Mouse (Mus musculus) left cerebral cortex, postnatal 36 days (tissue): Measurements from ENCODE around the gene Gria1. TPM values are rescaled to one million over a fixed set of nuclear protein-coding genes. Genes with fewer than 3 reads are reported as not detected.

Experiments used
- DNase-seq, 2 experiments: peaks; one replicate each; pipeline ENCODE4 v3.0.0; 2021 to 2022; ENCODE audit warnings: low spot score in 2 of 2, mixed read lengths in 1 of 2
- intact Hi-C: fragments of 180-260 bp; cut with DNase I; formaldehyde crosslinking; loops from one replicate; pipeline ENCODE4 v1.15.1; 2025
- total RNA-seq, 2 experiments: library from RNA; stranded (reverse); gene quantifications; 2 replicates each; pipeline ENCODE4 v1.2.3; 2021

Gria1 gene
- total RNA-seq, 2 experiments from 2014 or later, result 206 to 232 TPM

- intact Hi-C loops, result no loop called here
- no peak for DNase-seq
Measured at GRCm38 (mm10) chr11:57154998-57155397, 143.8 kb downstream of the Gria1 start.

GRCm38 (mm10) chr11:57159412-57159811 lies 148.2 kb downstream of the Gria1 start:
- no peak for DNase-seq
- intact Hi-C loops, result no loop called here

GRCm38 (mm10) chr11:57160076-57160475 lies 148.9 kb downstream of the Gria1 start:
- intact Hi-C loops, result no loop called here
- DNase-seq, result no peak

DNA sequence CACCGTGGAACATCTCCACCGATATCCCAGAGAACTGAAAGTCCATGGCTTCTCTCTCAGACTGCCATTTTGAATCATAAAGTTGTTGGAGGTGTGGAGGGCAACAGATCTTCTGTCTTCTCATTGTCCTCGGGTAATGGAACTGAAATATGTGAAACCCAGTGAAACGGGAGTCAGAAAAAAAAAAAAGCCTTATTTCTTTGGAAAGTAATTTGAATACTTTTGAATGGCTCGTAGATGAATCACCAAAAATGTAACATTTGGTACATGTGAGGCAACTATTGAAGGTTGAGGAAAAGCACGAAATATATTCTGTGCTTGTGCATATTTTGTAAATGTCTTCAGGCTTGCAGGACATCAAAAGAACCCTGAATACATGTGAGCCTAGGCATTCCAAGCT lies 151.7 kb downstream of the Gria1 start:
- DNase-seq, result no peak
- intact Hi-C loops, result no loop called here

DNA sequence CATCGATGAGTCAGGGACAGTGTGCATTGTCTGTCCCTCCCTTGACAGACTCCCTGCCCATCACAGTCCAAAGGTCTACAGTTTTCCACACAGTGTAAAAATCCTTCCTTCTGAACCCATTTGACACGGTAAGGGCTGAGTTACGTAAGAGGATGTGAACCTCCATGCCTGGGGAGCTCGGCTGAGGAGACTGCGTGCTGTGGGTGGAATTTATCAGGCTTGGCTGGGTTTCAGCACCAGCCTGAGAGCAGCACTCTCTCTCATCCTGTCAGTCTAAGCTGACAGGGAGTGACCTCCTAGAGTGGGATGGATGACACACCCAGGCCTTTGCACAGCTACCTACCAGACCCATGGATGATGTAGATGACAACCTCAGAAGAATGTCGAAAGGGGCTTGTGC lies 158.9 kb downstream of the Gria1 start:
- DNase-seq, result peak in 1 of 2 experiments; percentile 38
- intact Hi-C loops, result no loop called here

- DNase-seq, result no peak
- intact Hi-C loops, result no loop called here
Measured at GRCm38 (mm10) chr11:57174165-57174564, 163.0 kb downstream of the Gria1 start.

GRCm38 (mm10) chr11:57176552-57176951 lies 165.4 kb downstream of the Gria1 start:
- intact Hi-C loops, result no loop called here

GRCm38 (mm10) chr11:57184216-57184615 lies 173.0 kb downstream of the Gria1 start:
- DNase-seq, result no peak
- intact Hi-C loops, result no loop called here

More at GRCm38 (mm10) chr11:57176552-57176951, 165.4 kb downstream of the Gria1 start:
- DNase-seq, result no peak

- intact Hi-C loops, result no loop called here
- DNase-seq, result no peak
Measured at GRCm38 (mm10) chr11:57185110-57185509, 173.9 kb downstream of the Gria1 start.

GRCm38 (mm10) chr11:57189391-57189790 lies 178.2 kb downstream of the Gria1 start:
- intact Hi-C loops, result no loop called here
- DNase-seq, result no peak

- DNase-seq, result no peak
- intact Hi-C loops, result no loop called here
Measured at GRCm38 (mm10) chr11:57194746-57195145, 183.6 kb downstream of the Gria1 start.

DNA sequence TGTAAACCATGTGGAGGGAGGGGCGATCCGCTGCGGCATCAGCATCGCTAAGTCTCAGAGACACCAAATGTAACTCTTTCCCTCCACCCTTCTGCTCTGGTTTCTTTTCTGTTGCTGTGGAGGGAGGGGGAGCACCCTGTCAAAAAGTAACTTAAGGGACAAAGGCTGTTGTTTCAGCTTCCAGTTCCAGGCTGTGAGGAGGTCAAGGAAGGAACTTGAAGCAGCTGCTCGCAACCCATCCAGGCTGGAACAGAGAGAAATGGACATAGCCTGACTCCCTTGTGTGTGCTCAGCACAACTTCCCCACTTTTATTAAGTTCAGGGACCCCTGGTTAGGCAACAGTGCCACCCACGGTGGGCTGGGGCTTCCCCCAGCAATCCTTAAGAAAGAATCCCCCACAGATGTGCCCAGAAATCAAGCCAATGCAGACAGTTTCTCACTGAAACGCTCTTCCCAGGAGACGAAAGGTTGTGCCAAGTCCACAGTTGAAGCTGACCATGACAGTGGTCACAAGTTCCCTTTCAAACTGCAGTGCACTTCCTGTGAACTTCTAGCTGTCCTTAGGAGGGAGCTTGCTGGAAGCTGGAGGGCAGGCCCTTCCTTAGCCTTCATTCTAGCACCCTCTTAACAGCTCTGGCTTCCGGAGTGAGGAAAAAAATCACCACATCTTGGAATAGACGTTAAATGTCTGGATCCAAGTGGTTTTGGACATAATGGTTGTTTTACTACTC lies 190.2 kb downstream of the Gria1 start:
- intact Hi-C loops, result no loop called here
- no peak for DNase-seq

DNA sequence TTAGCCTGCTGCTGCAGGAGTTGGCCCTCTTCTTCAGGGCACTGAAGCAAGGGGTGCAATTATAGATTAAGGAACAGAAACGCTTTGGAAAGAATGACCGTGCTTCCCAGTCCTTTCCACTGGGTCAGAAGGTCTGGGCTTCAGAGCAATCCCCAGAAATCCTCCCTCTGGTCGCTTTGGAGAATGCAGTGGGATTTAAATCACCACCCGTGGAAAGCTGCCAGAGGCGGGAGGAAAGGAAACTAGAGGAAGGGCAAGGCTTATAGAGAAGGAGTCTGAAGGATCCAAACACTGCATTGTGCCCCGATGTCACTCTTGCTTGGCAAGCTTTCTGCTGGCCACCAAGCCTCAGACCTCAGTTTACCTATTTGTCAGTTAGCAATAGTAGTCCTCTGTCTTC lies 193.2 kb downstream of the Gria1 start:
- DNase-seq, result no peak

DNA sequence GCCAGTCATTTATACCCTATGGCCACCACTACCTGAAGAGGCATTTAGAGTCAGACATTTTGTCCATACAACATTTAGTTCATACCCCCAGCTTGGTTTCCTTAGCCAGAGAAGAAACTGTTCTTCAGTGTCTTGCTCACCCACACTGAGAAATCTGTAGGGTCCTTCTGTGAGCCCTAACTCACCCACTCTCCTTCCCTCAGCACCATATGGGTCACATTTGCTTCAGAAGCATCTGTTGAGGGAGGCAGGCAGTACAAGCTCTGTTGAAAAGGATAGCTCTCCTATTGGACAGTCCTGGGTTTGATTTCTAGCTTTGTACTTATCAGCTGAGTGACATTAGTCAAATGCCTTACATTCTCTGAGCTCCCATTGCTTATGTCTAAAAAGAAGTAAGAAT lies 196.1 kb downstream of the Gria1 start:
- DNase-seq, result no peak
- intact Hi-C loops, result no loop called here

More for the DNA sequence above, 193.2 kb downstream of the Gria1 start:
- intact Hi-C loops, result no loop called here

DNA sequence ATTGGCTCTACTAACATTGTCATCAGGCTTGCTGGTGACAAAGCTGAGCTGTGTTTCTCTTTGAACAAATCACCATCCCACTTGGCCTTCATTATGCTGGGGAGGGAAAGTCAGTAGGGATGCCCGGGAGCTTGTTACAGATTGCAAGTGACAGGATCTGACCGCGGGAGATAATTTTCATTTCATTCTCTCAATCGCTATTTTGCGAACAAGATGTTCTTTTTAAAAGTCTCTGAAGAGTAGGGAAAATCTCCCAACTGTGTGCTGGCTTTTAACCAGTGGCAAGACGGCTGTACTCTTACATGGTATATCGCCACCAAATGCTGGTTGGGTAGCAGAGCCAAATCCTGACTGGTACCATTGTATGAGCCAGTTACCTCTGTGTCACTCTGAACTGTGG lies 202.9 kb downstream of the Gria1 start:
- intact Hi-C loops, result no loop called here
- no peak for DNase-seq

- no peak for DNase-seq
- intact Hi-C loops, result no loop called here
Measured at GRCm38 (mm10) chr11:57214583-57214982, 203.4 kb downstream of the Gria1 start.

- intact Hi-C loops, result no loop called here
- DNase-seq, result no peak
Measured at GRCm38 (mm10) chr11:57222797-57223569, 211.8 kb downstream of the Gria1 start.

GRCm38 (mm10) chr11:57235446-57235845 lies 224.3 kb downstream of the Gria1 start:
- peak; percentile 19 to 21 for DNase-seq
- intact Hi-C loops, result no loop called here

DNA sequence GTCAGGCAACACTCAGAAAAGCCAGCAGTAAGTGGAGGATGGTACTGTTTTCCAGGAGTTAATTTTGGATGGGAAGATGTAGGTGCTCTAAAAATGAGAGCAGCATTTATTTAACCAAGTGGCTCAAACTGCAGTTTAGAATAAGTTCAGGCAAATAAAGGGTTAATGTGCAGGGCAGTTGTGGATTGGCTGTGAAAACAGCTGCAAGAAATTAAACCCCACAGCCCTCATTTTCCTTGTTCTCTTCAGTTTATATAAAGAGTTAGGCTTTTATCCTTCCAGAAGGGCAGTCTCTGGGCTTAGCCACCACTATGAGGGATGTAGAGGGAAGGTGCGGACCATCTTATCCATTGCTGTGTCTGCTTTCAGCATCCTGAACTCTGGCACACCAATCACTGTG lies 225.2 kb downstream of the Gria1 start:
- intact Hi-C loops, result no loop called here
- DNase-seq, result no peak

DNA sequence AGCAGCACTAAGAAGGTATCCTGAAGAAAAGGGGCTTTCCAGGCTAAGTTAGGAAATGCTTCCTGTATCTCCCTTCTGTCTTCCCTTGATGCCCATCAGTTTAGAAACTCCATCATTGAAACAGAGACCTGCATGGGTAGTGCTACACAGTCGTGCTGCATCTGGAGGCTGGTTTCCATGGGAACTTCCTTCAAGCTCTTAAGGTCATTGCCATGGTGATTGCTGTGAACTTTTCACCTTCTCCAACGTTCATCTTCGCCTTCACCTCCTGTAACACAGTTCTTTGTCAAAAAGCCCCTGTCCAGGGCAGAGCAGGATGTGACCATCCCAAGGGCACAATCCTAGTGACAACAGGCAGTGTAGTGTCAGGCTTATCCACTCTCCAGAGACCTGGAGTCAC lies 228.6 kb downstream of the Gria1 start:
- intact Hi-C loops, result no loop called here
- no peak for DNase-seq

GRCm38 (mm10) chr11:57243835-57244234 lies 232.6 kb downstream of the Gria1 start:
- intact Hi-C loops, result no loop called here

More at GRCm38 (mm10) chr11:57243835-57244234, 232.6 kb downstream of the Gria1 start:
- DNase-seq, result no peak
